Mouse (Mus musculus): Measurements from ENCODE around the gene Prkca. TPM values are rescaled to one million over a fixed set of nuclear protein-coding genes. Genes with fewer than 3 reads are reported as not detected.

Gene Prkca
- total and polyA plus RNA-seq, 3 experiments: 15.3 to 30.9 (median 19.9) TPM

DNA sequence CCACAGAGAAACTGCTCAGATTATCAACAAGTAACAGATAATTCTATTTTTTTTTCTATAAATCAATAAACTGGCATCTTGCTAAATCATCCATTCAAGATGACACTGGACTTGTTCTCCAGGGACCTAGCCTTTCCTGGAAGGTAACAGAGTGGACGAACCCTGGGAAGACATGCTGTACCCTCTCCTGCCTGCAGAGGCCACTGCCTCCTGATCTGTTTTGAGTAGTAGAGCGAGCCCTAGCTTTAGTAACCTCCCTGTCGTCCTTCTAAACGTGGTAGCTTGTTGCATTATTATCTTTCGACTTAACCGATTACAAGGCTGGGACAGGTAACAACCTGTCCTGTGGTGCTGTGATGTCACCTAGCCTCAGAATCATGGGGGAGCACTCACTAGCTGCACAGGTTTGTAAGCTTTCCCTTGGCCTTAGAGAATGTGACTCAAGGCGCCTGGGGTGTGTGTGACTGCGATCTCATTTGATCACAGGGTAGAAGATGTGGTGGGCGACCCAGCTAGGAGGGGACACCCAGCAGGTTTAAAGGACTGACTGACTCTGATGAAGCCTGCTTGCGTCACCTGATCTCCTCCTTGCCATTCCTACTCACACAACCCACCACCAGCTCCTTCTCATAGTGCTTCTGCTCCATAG, 312.6 kb downstream of the Prkca start:
- H3K9ac ChIP-seq (ENCODE audit: control insufficient read depth, low read depth, low read length, poor library complexity, severe bottlenecking): no peak overlapping the region
- TF ChIP-seq MAFK (IDR thresholded peaks at IDR 0.05; ENCODE audit: borderline replicate concordance, low read depth, low read length) (no peak), RAD21 (IDR thresholded peaks at IDR 0.05; ENCODE audit: low read depth, low read length) (peak; percentile 72), ZC3H11A (IDR thresholded peaks at IDR 0.05; ENCODE audit: low read depth, low read length) (peak; percentile 62), CTCF (IDR thresholded peaks at IDR 0.05 in 2 of 3, conservative IDR thresholded peaks at IDR 0.05 in 1 of 3; ENCODE audit: control insufficient read depth in 1 of 3, insufficient read depth in 1 of 3, low read depth in 2 of 3, low read length in 3 of 3, poor library complexity in 1 of 3, severe bottlenecking in 1 of 3) (peak; percentile 55 to 72 (median 65)), SMC3 (IDR thresholded peaks at IDR 0.05; ENCODE audit: low read depth, low read length) (peak; percentile 79)
- peak; percentile 46 for DNase-seq (ENCODE audit: low read depth, low spot score)
- no peaks in the 10 kb centered on the region; a peak in 1 of 4 replicates for H3K4me1 ChIP-seq (ENCODE audit: control insufficient read depth in 1 of 2, insufficient read depth in 2 of 2, low read length in 2 of 2)
- H3K79me2 ChIP-seq (ENCODE audit: control insufficient read depth, insufficient read depth, low read length, poor library complexity): no peaks in the 10 kb centered on the region
- no peak overlapping the region for H3K4me3 ChIP-seq (ENCODE audit: control insufficient read depth in 1 of 2, insufficient read depth in 1 of 2, low read depth in 2 of 2, low read length in 2 of 2)
- H3K36me3 ChIP-seq (ENCODE audit: control insufficient read depth in 1 of 2, insufficient read depth in 2 of 2, low read length in 2 of 2): no peaks in the 10 kb centered on the region; a peak in 1 of 4 replicates
- no peaks in the 10 kb centered on the region for H3K9me3 ChIP-seq (replicated peaks; ENCODE audit: insufficient read depth, low read length)
- H3K27me3 ChIP-seq (ENCODE audit: control insufficient read depth in 1 of 2, insufficient read depth in 2 of 2, low read length in 2 of 2): no peaks in the 10 kb centered on the region
- H3K27ac ChIP-seq (ENCODE audit: control insufficient read depth, low read depth, low read length): no peak overlapping the region

DNA sequence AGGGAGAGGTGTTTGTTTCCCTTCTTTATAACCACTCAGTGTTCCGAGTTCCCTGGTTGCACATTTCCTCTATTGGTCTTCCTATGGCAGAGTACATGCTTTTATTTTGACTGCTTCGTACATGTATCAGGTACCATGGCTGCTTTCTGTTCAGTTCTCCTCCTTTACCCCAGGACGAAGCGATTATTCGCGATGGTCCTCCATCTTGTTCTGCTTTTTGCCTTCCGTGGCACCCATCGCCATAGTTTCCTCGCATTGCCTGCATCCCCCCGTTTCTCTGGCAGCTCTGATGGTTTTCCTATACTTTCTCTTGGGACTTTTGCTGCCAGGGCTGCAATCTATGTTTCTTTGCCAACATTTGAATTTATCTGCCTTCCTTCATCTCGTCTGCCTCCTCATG, 314.4 kb downstream of the Prkca start:
- Histone ChIP-seq H3K36me3 (ENCODE audit: control insufficient read depth in 1 of 2, insufficient read depth in 2 of 2, low read length in 2 of 2) (no peaks in the 10 kb centered on the region; a peak in 1 of 4 replicates), H3K4me3 (ENCODE audit: control insufficient read depth in 1 of 2, insufficient read depth in 1 of 2, low read depth in 2 of 2, low read length in 2 of 2) (no peak overlapping the region), H3K9me3 (replicated peaks; ENCODE audit: insufficient read depth, low read length) (no peaks in the 10 kb centered on the region), H3K79me2 (ENCODE audit: control insufficient read depth, insufficient read depth, low read length, poor library complexity) (no peaks in the 10 kb centered on the region), H3K4me1 (ENCODE audit: control insufficient read depth in 1 of 2, insufficient read depth in 2 of 2, low read length in 2 of 2) (no peaks in the 10 kb centered on the region; a peak in 1 of 4 replicates), H3K27me3 (ENCODE audit: control insufficient read depth in 1 of 2, insufficient read depth in 2 of 2, low read length in 2 of 2) (no peaks in the 10 kb centered on the region), H3K27ac (ENCODE audit: control insufficient read depth, low read depth, low read length) (no peak overlapping the region), H3K9ac (ENCODE audit: control insufficient read depth, low read depth, low read length, poor library complexity, severe bottlenecking) (no peak overlapping the region)
- TF ChIP-seq BHLHE40 (IDR thresholded peaks at IDR 0.05; ENCODE audit: borderline replicate concordance, low read depth, low read length) (no peak), CHD1 (IDR thresholded peaks at IDR 0.05; ENCODE audit: low read depth, low read length) (no peak), RCOR1 (IDR thresholded peaks at IDR 0.05; ENCODE audit: low read depth, low read length) (no peak)
- DNase-seq (ENCODE audit: low read depth, low spot score): no peak

DNA sequence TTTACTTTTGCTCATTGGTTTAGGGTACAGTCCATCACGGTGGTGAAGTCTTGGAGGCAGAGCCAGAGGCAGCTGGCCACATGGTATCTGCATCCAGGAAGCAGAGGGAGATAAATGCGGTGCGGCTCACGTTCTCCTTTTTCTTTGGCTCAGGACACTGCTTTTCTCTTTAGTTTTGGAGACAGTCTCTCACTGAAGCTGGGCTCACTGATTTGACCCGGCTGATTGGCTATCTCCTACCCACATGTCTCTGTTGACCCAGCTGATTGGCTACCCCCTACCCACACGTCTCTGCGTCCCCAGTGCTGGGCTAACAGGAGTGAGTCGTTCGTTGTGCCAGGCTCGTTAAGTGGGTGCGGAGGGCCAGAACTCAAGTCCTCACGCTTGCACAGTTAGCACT, 315.3 kb downstream of the Prkca start:
- Histone ChIP-seq H3K27me3 (ENCODE audit: control insufficient read depth in 1 of 2, insufficient read depth in 2 of 2, low read length in 2 of 2) (no peaks in the 10 kb centered on the region), H3K4me3 (ENCODE audit: control insufficient read depth in 1 of 2, insufficient read depth in 1 of 2, low read depth in 2 of 2, low read length in 2 of 2) (no peak overlapping the region), H3K9me3 (replicated peaks; ENCODE audit: insufficient read depth, low read length) (no peaks in the 10 kb centered on the region), H3K36me3 (ENCODE audit: control insufficient read depth in 1 of 2, insufficient read depth in 2 of 2, low read length in 2 of 2) (no peaks in the 10 kb centered on the region; a peak in 1 of 4 replicates), H3K79me2 (ENCODE audit: control insufficient read depth, insufficient read depth, low read length, poor library complexity) (no peaks in the 10 kb centered on the region), H3K9ac (ENCODE audit: control insufficient read depth, low read depth, low read length, poor library complexity, severe bottlenecking) (no peak overlapping the region), H3K27ac (ENCODE audit: control insufficient read depth, low read depth, low read length) (no peak overlapping the region), H3K4me1 (ENCODE audit: control insufficient read depth in 1 of 2, insufficient read depth in 2 of 2, low read length in 2 of 2) (no peaks in the 10 kb centered on the region; a peak in 1 of 4 replicates)
- DNase-seq (ENCODE audit: low read depth, low spot score): peak; percentile 57
- TF ChIP-seq MAX (IDR thresholded peaks at IDR 0.05; ENCODE audit: low read length) (peak; percentile 44; the same call in 1 of the 2 replicates), POLR2AphosphoS5 (IDR thresholded peaks at IDR 0.05; ENCODE audit: borderline replicate concordance, low read depth, low read length) (no peak), GATA1 (IDR thresholded peaks at IDR 0.05; ENCODE audit: low read depth, low read length) (peak; percentile 15; the same call in 1 of the 2 replicates), ZKSCAN1 (IDR thresholded peaks at IDR 0.05; ENCODE audit: low read depth, low read length) (no peak), JUND (IDR thresholded peaks at IDR 0.05; ENCODE audit: low read depth, low read length) (no peak), NRF1 (IDR thresholded peaks at IDR 0.05; ENCODE audit: insufficient read depth, low read depth, low read length, poor library complexity, severe bottlenecking) (no peak), MYC (IDR thresholded peaks at IDR 0.05; ENCODE audit: low read depth, low read length) (0 out of 2 replicates have a peak, but pooled peaks have one; percentile 21), SMC3 (IDR thresholded peaks at IDR 0.05; ENCODE audit: low read depth, low read length) (no peak), RAD21 (IDR thresholded peaks at IDR 0.05; ENCODE audit: low read depth, low read length) (no peak), USF1 (IDR thresholded peaks at IDR 0.05; ENCODE audit: low read depth, low read length) (peak; percentile 63), ZC3H11A (IDR thresholded peaks at IDR 0.05; ENCODE audit: low read depth, low read length) (no peak), BHLHE40 (IDR thresholded peaks at IDR 0.05; ENCODE audit: borderline replicate concordance, low read depth, low read length) (0 out of 2 replicates have a peak, but pooled peaks have one; percentile 40), CHD2 (IDR thresholded peaks at IDR 0.05; ENCODE audit: low read length) (no peak), CHD1 (IDR thresholded peaks at IDR 0.05; ENCODE audit: low read depth, low read length) (no peak)

Measured in MEL (cell line).